In the genomic region with DNA sequence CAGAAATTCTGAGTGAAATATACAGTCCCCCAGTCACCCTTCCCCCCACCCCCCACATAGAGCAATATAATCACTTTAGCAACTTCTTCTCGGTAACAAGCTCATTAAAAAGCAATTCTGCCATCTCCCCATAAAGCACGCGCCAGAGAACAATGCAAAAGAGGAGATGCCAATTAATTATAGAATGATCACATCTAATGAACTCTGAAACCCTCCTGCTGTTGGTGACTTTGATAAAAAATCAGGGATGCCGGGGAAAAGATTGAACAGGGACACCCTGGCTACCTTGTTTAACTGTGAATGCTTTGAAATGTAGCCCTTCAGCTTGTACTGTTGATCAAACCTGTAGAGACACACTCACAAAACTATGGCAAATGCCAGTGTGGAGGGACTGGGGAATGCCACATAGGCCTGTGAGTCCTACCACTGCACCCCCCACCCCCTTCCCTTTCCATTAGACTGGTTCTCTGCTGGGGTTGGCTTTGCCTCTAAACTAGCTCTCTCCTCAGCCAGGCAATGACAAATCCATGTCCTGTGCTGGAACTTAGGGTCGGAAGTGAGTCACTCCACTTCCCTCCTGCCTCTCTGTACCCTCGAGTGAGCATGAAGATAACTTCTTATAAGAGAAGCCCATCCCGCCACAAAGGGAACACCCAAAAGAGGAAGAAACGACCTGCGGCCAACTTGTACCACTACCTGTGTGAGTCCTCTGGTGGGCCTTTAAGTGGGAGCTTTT, we compare ENCODE assay signal across 8 mouse cellular contexts. TPM values are rescaled to one million over a fixed set of nuclear protein-coding genes. Genes with fewer than 3 reads are reported as not detected.
DNase-seq lines count a peak whose midpoint lies in the region; ATAC-seq and TF ChIP-seq lines count a peak whose summit lies in the region.

No protein-coding gene starts in this region.

- no peak for TF ChIP-seq CTCF in MEL (IDR thresholded peaks at IDR 0.05 in 2 of 3, conservative IDR thresholded peaks at IDR 0.05 in 1 of 3; ENCODE audit: control insufficient read depth in 1 of 3, insufficient read depth in 1 of 3, low read depth in 2 of 3, low read length in 3 of 3, poor library complexity in 1 of 3, severe bottlenecking in 1 of 3)

- DNase-seq in cerebellum, postnatal 10 days = peak; percentile 51 to 54
- no peak for DNase-seq in cerebellum, adult 9-11 months
- DNase-seq in MEL (ENCODE audit: low read depth, low spot score) = peak; percentile 91
- peak; percentile 66 to 85 for DNase-seq in heart, adult 9 months (ENCODE audit: low spot score in 2 of 2)
- no peak for DNase-seq in liver, embryonic 11.5 days (ENCODE audit: low spot score)
- DNase-seq in layer of hippocampus, adult 9-10 months (ENCODE audit: low spot score) = no peak
- no peak for DNase-seq in right cerebral cortex, adult 18-20 months

- peaks cover 0 to 62% of the 10 kb centered on the region in 2 experiments; a peak in 2 of 4 replicates for H3K36me3 ChIP-seq in MEL (ENCODE audit: control insufficient read depth in 1 of 2, insufficient read depth in 2 of 2, low read length in 2 of 2)
- peaks cover 7% of the 10 kb centered on the region; the same call in 1 of the 2 replicates for H3K36me3 ChIP-seq in liver, embryonic 11.5 days (ENCODE audit: control insufficient read depth, insufficient read depth, low read length)
- peaks cover 13% of the 10 kb centered on the region; the same call in 1 of the 2 replicates for H3K36me3 ChIP-seq in intestine, embryonic 16.5 days (ENCODE audit: control insufficient read depth, insufficient read depth, low read length)

- peak overlapping the region in 1 of 2 experiments; percentile 55; a peak in 2 of 4 replicates for H3K4me3 ChIP-seq in MEL (ENCODE audit: control insufficient read depth in 1 of 2, insufficient read depth in 1 of 2, low read depth in 2 of 2, low read length in 2 of 2)
- H3K4me3 ChIP-seq in liver, embryonic 11.5 days (ENCODE audit: low read depth, low read length) = peak overlapping the region; percentile 39
- no peak overlapping the region for H3K4me3 ChIP-seq in intestine, embryonic 16.5 days (ENCODE audit: low read length)

- ATAC-seq in liver, embryonic 11.5 days (replicated peaks; ENCODE audit: low FRiP score) = peak; percentile 56
- ATAC-seq in intestine, embryonic 16.5 days = no peak

- WGBS in liver, embryonic 11.5 days = 70% methylated on average over 9 of the region's 9 CpGs
- WGBS in intestine, embryonic 16.5 days = 80% methylated on average over 9 of the region's 9 CpGs

- H3K4me1 ChIP-seq in MEL (ENCODE audit: control insufficient read depth in 1 of 2, insufficient read depth in 2 of 2, low read length in 2 of 2) = peaks cover 26 to 38% of the 10 kb centered on the region in 2 experiments
- peaks cover 16% of the 10 kb centered on the region for H3K4me1 ChIP-seq in liver, embryonic 11.5 days (replicated peaks; ENCODE audit: control insufficient read depth, insufficient read depth, low read length)
- H3K4me1 ChIP-seq in intestine, embryonic 16.5 days (ENCODE audit: control insufficient read depth, insufficient read depth, low read length) = peaks cover 3% of the 10 kb centered on the region; the same call in 1 of the 2 replicates

- TF ChIP-seq EP300 in MEL (IDR thresholded peaks at IDR 0.05; ENCODE audit: low read depth in 1 of 2, low read length in 2 of 2) = peak; percentile 86 to 89

- peaks cover 3% of the 10 kb centered on the region; the same call in 1 of the 2 replicates for H3K79me2 ChIP-seq in MEL (ENCODE audit: control insufficient read depth, insufficient read depth, low read length, poor library complexity)

- H3K27me3 ChIP-seq in MEL (ENCODE audit: control insufficient read depth in 1 of 2, insufficient read depth in 2 of 2, low read length in 2 of 2) = no peaks in the 10 kb centered on the region
- H3K27me3 ChIP-seq in liver, embryonic 11.5 days (replicated peaks; ENCODE audit: control insufficient read depth, insufficient read depth, low read length) = no peaks in the 10 kb centered on the region
- no peaks in the 10 kb centered on the region for H3K27me3 ChIP-seq in intestine, embryonic 16.5 days (replicated peaks; ENCODE audit: control insufficient read depth, insufficient read depth, low read length)

- no peak for TF ChIP-seq RAD21 in MEL (IDR thresholded peaks at IDR 0.05; ENCODE audit: low read depth, low read length)

- H3K4me2 ChIP-seq in liver, embryonic 11.5 days = peak overlapping the region; percentile 60
- H3K4me2 ChIP-seq in intestine, embryonic 16.5 days (ENCODE audit: low read depth, low read length) = no peak overlapping the region

- peak overlapping the region; percentile 92 for H3K27ac ChIP-seq in MEL (ENCODE audit: control insufficient read depth, low read depth, low read length)
- H3K27ac ChIP-seq in liver, embryonic 11.5 days (ENCODE audit: low read depth, low read length) = peak overlapping the region; percentile 48; the same call in 1 of the 2 replicates
- no peak overlapping the region for H3K27ac ChIP-seq in intestine, embryonic 16.5 days (ENCODE audit: low read length)

- no peaks in the 10 kb centered on the region for H3K9me3 ChIP-seq in MEL (replicated peaks; ENCODE audit: insufficient read depth, low read length)
- no peaks in the 10 kb centered on the region for H3K9me3 ChIP-seq in liver, embryonic 11.5 days (ENCODE audit: control insufficient read depth, low read length)
- no peaks in the 10 kb centered on the region for H3K9me3 ChIP-seq in intestine, embryonic 16.5 days (ENCODE audit: control insufficient read depth, low read length)

- H3K9ac ChIP-seq in MEL (ENCODE audit: control insufficient read depth, low read depth, low read length, poor library complexity, severe bottlenecking) = peak overlapping the region; percentile 65
- peak overlapping the region; percentile 26 for H3K9ac ChIP-seq in liver, embryonic 11.5 days (ENCODE audit: low read depth, low read length)
- no peak overlapping the region for H3K9ac ChIP-seq in intestine, embryonic 16.5 days (ENCODE audit: low read depth, low read length)

- no peak; a peak in 1 of 4 replicates for TF ChIP-seq POLR2A in MEL (IDR thresholded peaks at IDR 0.05; ENCODE audit: control insufficient read depth in 1 of 2, insufficient read depth in 1 of 2, low read depth in 1 of 2, low read length in 2 of 2, poor library complexity in 1 of 2)

TF ChIP-seq in MEL, 35 proteins besides CTCF, POLR2A, EP300 and RAD21:
- TF ChIP-seq MAX (IDR thresholded peaks at IDR 0.05; ENCODE audit: low read length) (peak; percentile 72), JUND (IDR thresholded peaks at IDR 0.05; ENCODE audit: low read depth, low read length) (peak; percentile 87), POLR2AphosphoS5 (IDR thresholded peaks at IDR 0.05; ENCODE audit: borderline replicate concordance, low read depth, low read length) (no peak), ZNF384 (IDR thresholded peaks at IDR 0.05; ENCODE audit: low read depth, low read length) (no peak), NELFE (IDR thresholded peaks at IDR 0.05; ENCODE audit: low read depth, low read length) (no peak), HCFC1 (IDR thresholded peaks at IDR 0.05; ENCODE audit: low read depth, low read length) (peak; percentile 46; the same call in 1 of the 2 replicates), GATA1 (IDR thresholded peaks at IDR 0.05; ENCODE audit: low read depth, low read length) (peak; percentile 67; the same call in 1 of the 2 replicates), TCF12 (IDR thresholded peaks at IDR 0.05; ENCODE audit: low read depth, low read length) (peak; percentile 46; the same call in 1 of the 2 replicates), ETS1 (IDR thresholded peaks at IDR 0.05; ENCODE audit: low read depth, low read length) (peak; percentile 67; the same call in 1 of the 2 replicates)

RNA-seq across cellular contexts. Expression of gene Klf7, which starts 43.9 kb away (rescaled TPM):
- 1.6 and 2.7 TPM in 2 replicates for total RNA-seq in MEL (2012; rRNA removed)
- 1 to 10 TPM in 1 of 2 experiments, not detected in 1; 3.1 TPM for polyA plus RNA-seq in MEL (2012; ENCODE audit: insufficient read depth in 1 of 2, insufficient read length in 2 of 2, low read depth in 1 of 2, low replicate concordance in 2 of 2, missing spikeins in 1 of 2)
- polyA plus RNA-seq in liver, embryonic 11.5 days (2014; fragmentation: Nextera tagmentation; extraction: Ambion mirVana) = 9.5 and 10.1 TPM in 2 replicates
- 21.9 and 24.9 TPM in 2 replicates for polyA plus RNA-seq in intestine, embryonic 16.5 days (2015; fragmentation: Nextera tagmentation; extraction: Ambion mirVana)

Comparison
In these comparisons a context has a peak if more than half of its experiments do, and no peak if none do; other contexts are left out.
1. DNase-seq: peak in cerebellum, postnatal 10 days (2 of 2), MEL (single experiment) and heart, adult 9 months (2 of 2); none in cerebellum, adult 9-11 months (single experiment), liver, embryonic 11.5 days (single experiment), layer of hippocampus, adult 9-10 months (single experiment) and right cerebral cortex, adult 18-20 months (single experiment).